Mouse (Mus musculus) MEL (cell line): ENCODE measurements around the gene Trap1a. TPM values are rescaled to one million over a fixed set of nuclear protein-coding genes. Genes with fewer than 3 reads are reported as not detected.

ENCODE experiments used
- DNase-seq: peaks from one replicate; pipeline ENCODE4 v3.0.0; 2011; ENCODE audit warnings: low read depth, low spot score
- H3K27ac ChIP-seq: 2 replicates; pipeline ENCODE4 v1.5.1; 2012; ENCODE audit warnings: low read depth, mild to moderate bottlenecking, control low read depth, low read length, moderate library complexity; ENCODE audit not compliant: control insufficient read depth
- H3K27me3 ChIP-seq, 2 experiments: fragments of 150-350 bp in 1 of 2; sonication (generic) in 1 of 2; 2 replicates each; pipeline ENCODE4 v1.6.1; 2012; ENCODE audit warnings: low read length in 2 of 2, mild to moderate bottlenecking in 2 of 2, improper control_type of control experiment in 1 of 2, moderate library complexity in 1 of 2; ENCODE audit not compliant: insufficient read depth in 2 of 2, control insufficient read depth in 1 of 2
- H3K36me3 ChIP-seq, 2 experiments: 2 replicates each; pipeline ENCODE4 v1.6.1; 2012 to 2014; ENCODE audit warnings: low read length in 2 of 2, improper control_type of control experiment in 1 of 2, inconsistent platforms in 1 of 2, mild to moderate bottlenecking in 1 of 2; ENCODE audit not compliant: insufficient read depth in 2 of 2, control insufficient read depth in 1 of 2
- H3K4me1 ChIP-seq, 2 experiments: fragments of 150-350 bp in 1 of 2; sonication (generic) in 1 of 2; 2 replicates each; pipeline ENCODE4 v1.6.1; 2012; ENCODE audit warnings: low read length in 2 of 2, improper control_type of control experiment in 1 of 2, mild to moderate bottlenecking in 1 of 2; ENCODE audit not compliant: insufficient read depth in 2 of 2, control insufficient read depth in 1 of 2
- H3K4me3 ChIP-seq, 2 experiments: fragments of 150-350 bp in 1 of 2; sonication (generic) in 1 of 2; 2 replicates each; pipeline ENCODE4 v1.5.1; 2012; ENCODE audit warnings: low read depth in 2 of 2, low read length in 2 of 2, mild to moderate bottlenecking in 2 of 2, moderate library complexity in 2 of 2, control low read depth in 1 of 2, improper control_type of control experiment in 1 of 2; ENCODE audit not compliant: control insufficient read depth in 1 of 2, insufficient read depth in 1 of 2
- H3K79me2 ChIP-seq: 2 replicates; pipeline ENCODE4 v1.6.1; 2012; ENCODE audit warnings: mild to moderate bottlenecking, low read length, moderate library complexity; ENCODE audit not compliant: control insufficient read depth, poor library complexity, insufficient read depth
- H3K9ac ChIP-seq: 2 replicates; pipeline ENCODE4 v1.6.1; 2012; ENCODE audit warnings: low read depth, mild to moderate bottlenecking, control low read depth, low read length, moderate library complexity; ENCODE audit not compliant: control insufficient read depth, poor library complexity, severe bottlenecking
- H3K9me3 ChIP-seq: fragments of 150-350 bp; sonication (generic); replicated peaks from 2 replicates; pipeline ENCODE4 v1.6.1; 2012; ENCODE audit warnings: mild to moderate bottlenecking, low read length, improper control_type of control experiment, moderate library complexity; ENCODE audit not compliant: insufficient read depth
- CHD2 ChIP-seq: IDR thresholded peaks from 2 replicates; pipeline ENCODE4 v1.6.1; 2011; ENCODE audit warnings: low read length, improper control_type of control experiment
- CTCF ChIP-seq, 3 experiments: IDR thresholded peaks in 2 of 3; conservative IDR thresholded peaks in 1 of 3; 2 replicates each; pipeline ENCODE4 v1.5.1; 2011 to 2012; ENCODE audit warnings: low read length in 3 of 3, low read depth in 2 of 3, mild to moderate bottlenecking in 2 of 3, improper control_type of control experiment in 1 of 3, inconsistent platforms in 1 of 3, mixed read lengths in 1 of 3, moderate library complexity in 1 of 3; ENCODE audit not compliant: control insufficient read depth in 1 of 3, insufficient read depth in 1 of 3, poor library complexity in 1 of 3, severe bottlenecking in 1 of 3
- E2F4 ChIP-seq: IDR thresholded peaks from 2 replicates; pipeline ENCODE4 v1.6.1; 2011; ENCODE audit warnings: low read depth, low read length, improper control_type of control experiment, borderline replicate concordance
- GABPA ChIP-seq: IDR thresholded peaks from 2 replicates; pipeline ENCODE4 v1.6.1; 2012; ENCODE audit warnings: low read depth, mild to moderate bottlenecking, inconsistent platforms, low read length, improper control_type of control experiment, moderate library complexity
- GATA1 ChIP-seq: IDR thresholded peaks from 2 replicates; pipeline ENCODE4 v1.6.1; 2011; ENCODE audit warnings: low read depth, low read length, improper control_type of control experiment
- MAZ ChIP-seq: IDR thresholded peaks from 2 replicates; pipeline ENCODE4 v1.6.1; 2012; ENCODE audit warnings: low read depth, mild to moderate bottlenecking, inconsistent platforms, low read length, improper control_type of control experiment
- MEF2A ChIP-seq: IDR thresholded peaks from 2 replicates; pipeline ENCODE4 v1.6.1; 2014; ENCODE audit warnings: low read depth, mild to moderate bottlenecking, inconsistent platforms, low read length, improper control_type of control experiment; ENCODE audit not compliant: poor library complexity, insufficient replicate concordance, severe bottlenecking; ENCODE audit errors: extremely low read depth
- NRF1 ChIP-seq: IDR thresholded peaks from 2 replicates; pipeline ENCODE4 v1.6.1; 2014; ENCODE audit warnings: low read depth, mild to moderate bottlenecking, inconsistent platforms, low read length, improper control_type of control experiment, moderate library complexity; ENCODE audit not compliant: poor library complexity, insufficient read depth, severe bottlenecking
- POLR2AphosphoS2 ChIP-seq: IDR thresholded peaks from 2 replicates; pipeline ENCODE4 v1.6.1; 2011; ENCODE audit warnings: low read length, improper control_type of control experiment
- POLR2AphosphoS5 ChIP-seq: IDR thresholded peaks from 2 replicates; pipeline ENCODE4 v1.6.1; 2012; ENCODE audit warnings: low read depth, borderline replicate concordance, mild to moderate bottlenecking, inconsistent platforms, low read length, moderate library complexity, mixed read lengths
- RAD21 ChIP-seq: IDR thresholded peaks from 2 replicates; pipeline ENCODE4 v1.6.1; 2011; ENCODE audit warnings: mild to moderate bottlenecking, low read depth, low read length, improper control_type of control experiment
- SMC3 ChIP-seq: IDR thresholded peaks from 2 replicates; pipeline ENCODE4 v1.6.1; 2011; ENCODE audit warnings: low read depth, low read length, improper control_type of control experiment
- TAL1 ChIP-seq: IDR thresholded peaks from 2 replicates; pipeline ENCODE4 v1.6.1; 2012; ENCODE audit warnings: mild to moderate bottlenecking, inconsistent platforms, low read length, moderate library complexity, mixed read lengths
- TBP ChIP-seq: IDR thresholded peaks from 2 replicates; pipeline ENCODE4 v1.8.0; 2011; ENCODE audit warnings: low read depth, low read length, improper control_type of control experiment
- UBTF ChIP-seq: IDR thresholded peaks from 2 replicates; pipeline ENCODE4 v1.6.1; 2012; ENCODE audit warnings: low read depth, mild to moderate bottlenecking, inconsistent platforms, low read length, improper control_type of control experiment, moderate library complexity, borderline replicate concordance; ENCODE audit not compliant: insufficient read depth
- USF2 ChIP-seq, 2 experiments: IDR thresholded peaks; 2 replicates each; pipeline ENCODE4 v1.6.1; 2011 to 2012; ENCODE audit warnings: improper control_type of control experiment in 2 of 2, low read length in 2 of 2, borderline replicate concordance in 1 of 2, inconsistent platforms in 1 of 2, low read depth in 1 of 2, mild to moderate bottlenecking in 1 of 2; ENCODE audit not compliant: insufficient read depth in 1 of 2
- ZC3H11A ChIP-seq: IDR thresholded peaks from 2 replicates; pipeline ENCODE4 v1.6.1; 2012; ENCODE audit warnings: low read depth, mild to moderate bottlenecking, inconsistent platforms, low read length, improper control_type of control experiment
- ZKSCAN1 ChIP-seq: IDR thresholded peaks from 2 replicates; pipeline ENCODE4 v1.6.1; 2012; ENCODE audit warnings: low read depth, mild to moderate bottlenecking, inconsistent platforms, low read length, improper control_type of control experiment, moderate library complexity
- ZNF384 ChIP-seq: IDR thresholded peaks from 2 replicates; pipeline ENCODE4 v1.6.1; 2012; ENCODE audit warnings: low read depth, mild to moderate bottlenecking, inconsistent platforms, low read length, improper control_type of control experiment
- polyA plus RNA-seq, 2 experiments: library from polyadenylated mRNA; stranded (reverse) in 1 of 2; unstranded in 1 of 2; fragments of >175 nt in 1 of 2; fragments of >200 nt in 1 of 2; gene quantifications; 2 replicates each; pipeline versions ENCODE4 v1.2.1 to v1.2.4; 2012; ENCODE audit warnings: low replicate concordance in 2 of 2, low read depth in 1 of 2; ENCODE audit not compliant: insufficient read length in 2 of 2, insufficient read depth in 1 of 2, missing spikeins in 1 of 2
- total RNA-seq: library from RNA; depleted of rRNA; stranded (reverse); fragments of 300-350 nt; gene quantifications from 2 replicates; pipeline ENCODE4 v1.2.3, GENCODE M21; 2012; rRNA removed

Trap1a gene
- total and polyA plus RNA-seq, 3 experiments, result 383 to 548 TPM; not detected in 1

GRCm38 (mm10) chrX:139369122-139369521 is 35.6 kb downstream of the Trap1a start:
- no peaks in the 10 kb centered on the region for H3K27me3 ChIP-seq
- H3K9ac ChIP-seq, result no peak overlapping the region
- H3K4me3 ChIP-seq, result no peak overlapping the region
- no peaks in the 10 kb centered on the region for H3K9me3 ChIP-seq
- H3K4me1 ChIP-seq, result no peaks in the 10 kb centered on the region
- H3K36me3 ChIP-seq, result 0 out of 4 replicates have a peak, but pooled peaks cover 0 to 3% of the 10 kb centered on the region in 2 experiments
- peak in 2 of 3 experiments; percentile 20 to 64; a peak in 2 of 6 replicates for TF ChIP-seq CTCF (IDR thresholded peaks at IDR 0.05 in 2 of 3, conservative IDR thresholded peaks at IDR 0.05 in 1 of 3; ENCODE audit: control insufficient read depth in 1 of 3, insufficient read depth in 1 of 3, low read depth in 2 of 3, low read length in 3 of 3, poor library complexity in 1 of 3, severe bottlenecking in 1 of 3)
- peak; percentile 54 for TF ChIP-seq RAD21
- TF ChIP-seq SMC3, result peak; percentile 60
- no peak for TF ChIP-seq USF2 (IDR thresholded peaks at IDR 0.05; ENCODE audit: borderline replicate concordance in 1 of 2, insufficient read depth in 1 of 2, low read depth in 1 of 2, low read length in 2 of 2)
- no peak for TF ChIP-seq UBTF
- no peak for TF ChIP-seq POLR2AphosphoS2
- peak; percentile 51 for DNase-seq
- no peaks in the 10 kb centered on the region for H3K79me2 ChIP-seq
- no peak overlapping the region for H3K27ac ChIP-seq

GRCm38 (mm10) chrX:139372665-139373064 is 39.2 kb downstream of the Trap1a start:
- TF ChIP-seq CTCF (IDR thresholded peaks at IDR 0.05 in 2 of 3, conservative IDR thresholded peaks at IDR 0.05 in 1 of 3; ENCODE audit: control insufficient read depth in 1 of 3, insufficient read depth in 1 of 3, low read depth in 2 of 3, low read length in 3 of 3, poor library complexity in 1 of 3, severe bottlenecking in 1 of 3) (peak; percentile 22 to 82 (median 54); a peak in 5 of 6 replicates), POLR2AphosphoS2 (no peak), ZKSCAN1 (no peak), CHD2 (no peak), ZC3H11A (peak; percentile 82), NRF1 (no peak), GATA1 (peak; percentile 34; the same call in 1 of the 2 replicates), RAD21 (peak; percentile 92), TAL1 (no peak), MAZ (no peak), SMC3 (peak; percentile 88), E2F4 (no peak), GABPA (no peak), ZNF384 (no peak), TBP (no peak), MEF2A (no peak), POLR2AphosphoS5 (no peak)
- H3K9me3 ChIP-seq, result no peaks in the 10 kb centered on the region
- no peaks in the 10 kb centered on the region for H3K27me3 ChIP-seq
- H3K4me3 ChIP-seq, result no peak overlapping the region
- peak; percentile 68 for DNase-seq
- no peaks in the 10 kb centered on the region for H3K79me2 ChIP-seq
- H3K27ac ChIP-seq, result no peak overlapping the region
- H3K36me3 ChIP-seq, result peaks cover 0 to 4% of the 10 kb centered on the region in 2 experiments; a peak in 1 of 4 replicates
- no peak overlapping the region for H3K9ac ChIP-seq
- H3K4me1 ChIP-seq, result no peaks in the 10 kb centered on the region

Other genes starting within 250 kb of the Trap1a start
- gene Serpina7, start 248.4 kb upstream of the Trap1a start, total RNA-seq, result not detected in 2 replicates
- gene Serpina7, start 248.4 kb upstream of the Trap1a start, polyA plus RNA-seq, result not detected
- not detected in 2 replicates for gene 4930513O06Rik, start 247.4 kb upstream of the Trap1a start, total RNA-seq
- not detected for gene 4930513O06Rik, start 247.4 kb upstream of the Trap1a start, polyA plus RNA-seq
- gene 4933428M09Rik, start 154.5 kb upstream of the Trap1a start, total RNA-seq, result not detected in 2 replicates
- under 1 TPM in 1 of 2 experiments, not detected in 1; 0.15 TPM for gene 4933428M09Rik, start 154.5 kb upstream of the Trap1a start, polyA plus RNA-seq
- 0.92 and 0.98 TPM in 2 replicates for gene Mum1l1, start 123.6 kb upstream of the Trap1a start, total RNA-seq
- gene Mum1l1, start 123.6 kb upstream of the Trap1a start, polyA plus RNA-seq, result under 1 TPM in 1 of 2 experiments, not detected in 1; 0.56 TPM
- gene D330045A20Rik, start 146.7 kb downstream of the Trap1a start, total RNA-seq, result 2.7 and 3.2 TPM in 2 replicates
- gene D330045A20Rik, start 146.7 kb downstream of the Trap1a start, polyA plus RNA-seq, result 1 to 10 TPM in 1 of 2 experiments, not detected in 1; 3.1 TPM
- gene Rnf128, start 229.6 kb downstream of the Trap1a start, total RNA-seq, result 19.6 and 23.1 TPM in 2 replicates
- gene Rnf128, start 229.6 kb downstream of the Trap1a start, polyA plus RNA-seq, result 10 to 100 TPM in 1 of 2 experiments, not detected in 1; 16.2 TPM